Mouse (Mus musculus): ENCODE data around the gene Gm13306.
"Not testable (repeated sequence)": the region's sequence is repeated elsewhere in the genome, so short reads cannot be mapped to it uniquely, and the experiment has no call there.

The Gm13306 gene

GRCm38 (mm10) chr4:42153136-42153535 lies at the start of gene Gm13306:
Gene Gm13306, plus strand, starts transcription at chr4:42153436.
- not testable (repeated sequence) for DNase-seq (ENCODE audit: extremely low spot score, low spot score)

- DNase-seq (ENCODE audit: extremely low spot score, low spot score) = not testable (repeated sequence)
These were observed 38.7 kb upstream of the Gm13306 start, which contains the start of gene Gm13304 for GRCm38 (mm10) chr4:42114517-42114916. Gene Gm13304, plus strand, starts transcription at chr4:42114817.

- DNase-seq (ENCODE audit: extremely low spot score, low spot score) = not testable (repeated sequence)
These were observed 15.3 kb downstream of the Gm13306 start, which contains the start of gene Gm13305 for GRCm38 (mm10) chr4:42168503-42168902. Gene Gm13305, minus strand, starts transcription at chr4:42168603.

GRCm38 (mm10) chr4:42178243-42178642 lies 25.0 kb downstream of the Gm13306 start:
- not testable (repeated sequence) for DNase-seq (ENCODE audit: extremely low spot score, low spot score)

GRCm38 (mm10) chr4:42183234-42184197 lies 30.3 kb downstream of the Gm13306 start:
- not testable (repeated sequence) for DNase-seq (ENCODE audit: extremely low spot score, low spot score)

GRCm38 (mm10) chr4:42184324-42184979 lies 31.2 kb downstream of the Gm13306 start:
- DNase-seq (ENCODE audit: extremely low spot score, low spot score) = not testable (repeated sequence)

- not testable (repeated sequence) for DNase-seq (ENCODE audit: extremely low spot score, low spot score)
These were observed 31.7 kb downstream of the Gm13306 start for GRCm38 (mm10) chr4:42184980-42185372.

All from neural tube, embryonic 10.5 days (tissue).